Mouse (Mus musculus): ENCODE results near the gene Cdkal1. TPM values are rescaled to one million over a fixed set of nuclear protein-coding genes. Genes with fewer than 3 reads are reported as not detected.

The Cdkal1 gene
- total and polyA plus RNA-seq, 3 experiments: 8.7 to 13.7 (median 9.5) TPM

- Histone ChIP-seq H3K27me3 (replicated peaks) (no peaks in the 10 kb centered on the region), H3K4me1 (ENCODE audit: control insufficient read depth in 1 of 2, insufficient read depth in 2 of 2) (no peaks in the 10 kb centered on the region), H3K9me3 (replicated peaks; ENCODE audit: low read length) (no peaks in the 10 kb centered on the region), H3K4me3 (replicated peaks in 1 of 3; ENCODE audit: low read depth in 2 of 3, low read length in 2 of 3, poor library complexity in 1 of 3) (no peak overlapping the region), H3K79me2 (replicated peaks; ENCODE audit: control insufficient read depth, extremely low read depth, insufficient read depth, poor library complexity, severe bottlenecking) (no peaks in the 10 kb centered on the region), H3K4me2 (ENCODE audit: insufficient read depth, low read depth, poor library complexity, severe bottlenecking) (no peak overlapping the region), H3K36me3 (replicated peaks in 1 of 2; ENCODE audit: control insufficient read depth in 1 of 2, insufficient read depth in 1 of 2, low read length in 1 of 2) (peaks cover 6 to 33% of the 10 kb centered on the region in 2 experiments), H3K9ac (ENCODE audit: insufficient read depth, low read depth) (no peak overlapping the region), H3K27ac (ENCODE audit: insufficient read depth, low read depth) (no peak overlapping the region)
- TF ChIP-seq JUN (IDR thresholded peaks at IDR 0.05; ENCODE audit: insufficient read depth, low read depth, low read length) (no peak), USF2 (conservative IDR thresholded peaks at IDR 0.05; ENCODE audit: low read depth, low read length) (no peak), UBTF (IDR thresholded peaks at IDR 0.05; ENCODE audit: low read depth, low read length) (no peak), KAT2A (IDR thresholded peaks at IDR 0.05; ENCODE audit: insufficient replicate concordance, low read length) (no peak), TCF12 (IDR thresholded peaks at IDR 0.05; ENCODE audit: low read depth, low read length) (no peak), BHLHE40 (IDR thresholded peaks at IDR 0.05; ENCODE audit: low read depth, low read length) (no peak), TBP (conservative IDR thresholded peaks at IDR 0.05; ENCODE audit: low read depth, low read length) (no peak), ELF1 (IDR thresholded peaks at IDR 0.05; ENCODE audit: low read depth, low read length) (no peak), GABPA (IDR thresholded peaks at IDR 0.05; ENCODE audit: insufficient replicate concordance, low read depth, low read length) (no peak), SMC3 (IDR thresholded peaks at IDR 0.05; ENCODE audit: low read depth, low read length) (no peak), CHD2 (IDR thresholded peaks at IDR 0.05; ENCODE audit: low read length) (no peak), MAZ (IDR thresholded peaks at IDR 0.05; ENCODE audit: low read depth, low read length) (no peak), PAX5 (IDR thresholded peaks at IDR 0.05; ENCODE audit: low read length) (no peak)
- in situ Hi-C loops (cut with MboI; ENCODE audit: low pct_ligation_motif_present, low pct_unique_long_range_greater_than_20kb, low sequenced_read_pairs) (no loop called here), dilution Hi-C loops (cut with MboI; ENCODE audit: extremely low pct_ligation_motif_present, extremely low pct_unique_long_range_greater_than_20kb, low sequenced_read_pairs) (no loop called here)
- no peak for DNase-seq (ENCODE audit: extremely low read depth)
Observed at GRCm38 (mm10) chr13:29351023-29351684, 504.3 kb downstream of the Cdkal1 start.

GRCm38 (mm10) chr13:29350004-29350403 is 505.5 kb downstream of the Cdkal1 start:
- no peaks in the 10 kb centered on the region for H3K4me1 ChIP-seq (ENCODE audit: control insufficient read depth in 1 of 2, insufficient read depth in 2 of 2)
- no peak overlapping the region for H3K27ac ChIP-seq (ENCODE audit: insufficient read depth, low read depth)
- H3K4me2 ChIP-seq (ENCODE audit: insufficient read depth, low read depth, poor library complexity, severe bottlenecking): no peak overlapping the region
- H3K36me3 ChIP-seq (replicated peaks in 1 of 2; ENCODE audit: control insufficient read depth in 1 of 2, insufficient read depth in 1 of 2, low read length in 1 of 2): peaks cover 6 to 30% of the 10 kb centered on the region in 2 experiments
- dilution Hi-C loops (cut with MboI; ENCODE audit: extremely low pct_ligation_motif_present, extremely low pct_unique_long_range_greater_than_20kb, low sequenced_read_pairs) (no loop called here), in situ Hi-C loops (cut with MboI; ENCODE audit: low pct_ligation_motif_present, low pct_unique_long_range_greater_than_20kb, low sequenced_read_pairs) (no loop called here)
- H3K4me3 ChIP-seq (replicated peaks in 1 of 3; ENCODE audit: low read depth in 2 of 3, low read length in 2 of 3, poor library complexity in 1 of 3): no peak overlapping the region
- no peak for DNase-seq (ENCODE audit: extremely low read depth)
- TF ChIP-seq MAFK (IDR thresholded peaks at IDR 0.05; ENCODE audit: insufficient replicate concordance, low read length): no peak
- no peaks in the 10 kb centered on the region for H3K27me3 ChIP-seq (replicated peaks)
- no peaks in the 10 kb centered on the region for H3K79me2 ChIP-seq (replicated peaks; ENCODE audit: control insufficient read depth, extremely low read depth, insufficient read depth, poor library complexity, severe bottlenecking)
- no peak overlapping the region for H3K9ac ChIP-seq (ENCODE audit: insufficient read depth, low read depth)
- H3K9me3 ChIP-seq (replicated peaks; ENCODE audit: low read length): no peaks in the 10 kb centered on the region
